ENCODE assay signal across 13 mouse cellular contexts in genomic region chr5:119720471-119721265, GRCm38 (mm10). TPM values are rescaled to one million over a fixed set of nuclear protein-coding genes. Genes with fewer than 3 reads are reported as not detected.
"Had no signal": no experiment of that assay in that cellular context is flagged by ENCODE, and none has a peak within 500 bp of the region (broad histone marks: within the 10 kb centered on the region; RNA-seq: fewer than 3 reads in every experiment).

No protein-coding gene starts in this region.

- H3K9me3 ChIP-seq: limb, embryonic 12.5 days; liver, embryonic 13.5 days; midbrain, embryonic 12.5 days had no signal

- H3K4me3 ChIP-seq: limb, embryonic 12.5 days; liver, embryonic 13.5 days; midbrain, embryonic 12.5 days had no signal

- DNase-seq: kidney, postnatal 36 days; layer of hippocampus, adult 9-11 months; layer of hippocampus, postnatal 36 days; liver; liver, embryonic 13.5 days; liver, postnatal 0 days; right cerebral cortex, adult 18-20 months; right cerebral cortex, postnatal 25 days; thymus, postnatal 36 days had no signal

- H3K27me3 ChIP-seq: liver, embryonic 13.5 days had no signal

- H3K4me1 ChIP-seq: midbrain, embryonic 12.5 days had no signal

- H3K4me2 ChIP-seq: limb, embryonic 12.5 days; liver, embryonic 13.5 days; midbrain, embryonic 12.5 days had no signal

- H3K27ac ChIP-seq: kidney, postnatal 0 days; limb, embryonic 12.5 days; liver, embryonic 13.5 days; midbrain, embryonic 12.5 days had no signal

- H3K9ac ChIP-seq: limb, embryonic 12.5 days; liver, embryonic 13.5 days; liver, postnatal 0 days; midbrain, embryonic 12.5 days had no signal

- ATAC-seq: liver, postnatal 0 days had no signal

- H3K36me3 ChIP-seq: limb, embryonic 12.5 days; liver, embryonic 13.5 days; midbrain, embryonic 12.5 days had no signal

RNA-seq across cellular contexts. Expression of gene Tbx3, which starts 50.2 kb away (rescaled TPM):
- total RNA-seq: megakaryocyte progenitor cell, adult 5-6 weeks had no signal
